Mouse (Mus musculus) CD4-positive, CD25-positive, alpha-beta regulatory T cell, adult 2 months (primary cell): ENCODE measurements around the gene Ccdc171.
"Not testable (repeated sequence)": the region's sequence is repeated elsewhere in the genome, so short reads cannot be mapped to it uniquely, and the experiment has no call there.

Experiments
- DNase-seq: peaks from one replicate; pipeline ENCODE4 v3.0.0-alpha.2; 2012; ENCODE audit warnings: low read depth, low spot score

The Ccdc171 gene

GRCm38 (mm10) chr4:83525690-83526055, 328 bp downstream of the Ccdc171 start:
- no peak for DNase-seq

GRCm38 (mm10) chr4:83526270-83526987, 1.1 kb downstream of the Ccdc171 start:
- no peak for DNase-seq

- DNase-seq: no peak
These were observed 1.6 kb downstream of the Ccdc171 start for GRCm38 (mm10) chr4:83526988-83527334.

- DNase-seq: peak; percentile 80
These were observed 2.6 kb downstream of the Ccdc171 start for GRCm38 (mm10) chr4:83527921-83528320.

- DNase-seq: peak; percentile 35
These were observed 4.7 kb downstream of the Ccdc171 start for GRCm38 (mm10) chr4:83530060-83530459.

GRCm38 (mm10) chr4:83533168-83533911, 8.0 kb downstream of the Ccdc171 start:
- peak; percentile 17 for DNase-seq

GRCm38 (mm10) chr4:83534024-83534423, 8.7 kb downstream of the Ccdc171 start:
- DNase-seq: no peak

GRCm38 (mm10) chr4:83549501-83549900, 24.2 kb downstream of the Ccdc171 start:
- DNase-seq: no peak

GRCm38 (mm10) chr4:83567190-83568113, 42.1 kb downstream of the Ccdc171 start:
- DNase-seq: peak; percentile 44

- peak; percentile 59 for DNase-seq
These were observed 42.8 kb downstream of the Ccdc171 start for GRCm38 (mm10) chr4:83568145-83568544.

- DNase-seq: peak; percentile 65
These were observed 45.2 kb downstream of the Ccdc171 start for GRCm38 (mm10) chr4:83570569-83570968.

- DNase-seq: no peak
These were observed 45.7 kb downstream of the Ccdc171 start for GRCm38 (mm10) chr4:83571033-83571432.

GRCm38 (mm10) chr4:83572521-83572920, 47.2 kb downstream of the Ccdc171 start:
- no peak for DNase-seq

- DNase-seq: no peak
These were observed 51.0 kb downstream of the Ccdc171 start for GRCm38 (mm10) chr4:83576315-83576714.

GRCm38 (mm10) chr4:83580157-83580556, 54.8 kb downstream of the Ccdc171 start:
- no peak for DNase-seq

GRCm38 (mm10) chr4:83587563-83587962, 62.2 kb downstream of the Ccdc171 start:
- no peak for DNase-seq

- DNase-seq: peak; percentile 63
These were observed 71.1 kb downstream of the Ccdc171 start for GRCm38 (mm10) chr4:83596486-83596885.

- DNase-seq: no peak
These were observed 85.8 kb downstream of the Ccdc171 start for GRCm38 (mm10) chr4:83611111-83611510.

GRCm38 (mm10) chr4:83623021-83623711, 97.8 kb downstream of the Ccdc171 start:
- DNase-seq: not testable (repeated sequence)

GRCm38 (mm10) chr4:83623732-83624131, 98.4 kb downstream of the Ccdc171 start:
- DNase-seq: no peak

- no peak for DNase-seq
These were observed 126.1 kb downstream of the Ccdc171 start for GRCm38 (mm10) chr4:83651453-83651852.
